Mouse (Mus musculus) ES-E14 (cell line): Measurements from ENCODE around the gene Cd82. TPM values are rescaled to one million over a fixed set of nuclear protein-coding genes. Genes with fewer than 3 reads are reported as not detected.
A peak's percentile ranks its signal among the peaks of the same experiment; 100 is the strongest.

Experiments used
- DNase-seq: peaks from one replicate; pipeline ENCODE4 v3.0.0-alpha.2; 2013; ENCODE audit warnings: low read depth, low spot score
- H3K27ac ChIP-seq: 2 replicates; pipeline ENCODE4 v1.5.1; 2012; ENCODE audit warnings: low read depth, mild to moderate bottlenecking, low read length, moderate library complexity, mixed read lengths; ENCODE audit not compliant: poor library complexity, insufficient read depth, severe bottlenecking
- H3K36me3 ChIP-seq: 2 replicates; pipeline ENCODE4 v1.6.1; 2012; ENCODE audit warnings: mild to moderate bottlenecking, low read length, moderate library complexity, mixed read lengths; ENCODE audit not compliant: control insufficient read depth, poor library complexity, insufficient read depth, severe bottlenecking
- H3K4me1 ChIP-seq, 2 experiments: fragments of 150-350 bp in 1 of 2; sonication (generic) in 1 of 2; 2 replicates each; pipeline ENCODE4 v1.6.1; 2012; ENCODE audit warnings: low read length in 2 of 2, mild to moderate bottlenecking in 1 of 2, mixed read lengths in 1 of 2; ENCODE audit not compliant: control insufficient read depth in 2 of 2, insufficient read depth in 2 of 2, poor library complexity in 1 of 2
- H3K4me3 ChIP-seq, 2 experiments: fragments of 150-350 bp in 1 of 2; sonication (generic) in 1 of 2; 2 replicates each; pipeline ENCODE4 v1.5.1; 2012; ENCODE audit warnings: low read length in 2 of 2, low read depth in 1 of 2, mild to moderate bottlenecking in 1 of 2, mixed read lengths in 1 of 2; ENCODE audit not compliant: insufficient read depth in 1 of 2, poor library complexity in 1 of 2, severe bottlenecking in 1 of 2
- H3K9ac ChIP-seq: 2 replicates; pipeline ENCODE4 v1.6.1; 2012; ENCODE audit warnings: low read depth, mild to moderate bottlenecking, low read length, mixed read lengths; ENCODE audit not compliant: poor library complexity, insufficient read depth, severe bottlenecking
- H3K9me3 ChIP-seq: fragments of 150-350 bp; sonication (generic); 2 replicates; pipeline ENCODE4 v1.6.1; 2012; ENCODE audit warnings: low read depth, mild to moderate bottlenecking, low read length; ENCODE audit not compliant: control insufficient read depth, insufficient read depth
- CHD2 ChIP-seq: IDR thresholded peaks from 2 replicates; pipeline ENCODE4 v1.6.1; 2014; ENCODE audit warnings: mild to moderate bottlenecking, low read depth, low read length, inconsistent platforms
- HCFC1 ChIP-seq: IDR thresholded peaks from 2 replicates; pipeline ENCODE4 v1.6.1; 2012; ENCODE audit warnings: low read length, inconsistent platforms, borderline replicate concordance; ENCODE audit not compliant: insufficient read depth
- MAFK ChIP-seq: IDR thresholded peaks from 2 replicates; pipeline ENCODE4 v1.6.1; 2014; ENCODE audit warnings: mild to moderate bottlenecking, low read depth, low read length, inconsistent platforms; ENCODE audit not compliant: insufficient read depth
- ZC3H11A ChIP-seq: IDR thresholded peaks from 2 replicates; pipeline ENCODE4 v1.6.1; 2012; ENCODE audit warnings: low read depth, mild to moderate bottlenecking, inconsistent platforms, low read length, borderline replicate concordance
- ZNF384 ChIP-seq: IDR thresholded peaks from 2 replicates; pipeline ENCODE4 v1.6.1; 2012; ENCODE audit warnings: low read depth, low read length, inconsistent platforms
- in situ Hi-C, 2 experiments: fragments of 600-800 bp; cut with MboI; formaldehyde crosslinking; loops; one replicate each; pipeline ENCODE4 v1.15.1; 2025; ENCODE audit warnings: low sequenced_read_pairs in 2 of 2, inconsistent platforms in 1 of 2; ENCODE audit not compliant: unreplicated experiment in 2 of 2
- total RNA-seq: library from RNA; depleted of rRNA; stranded (reverse); fragments of 300-350 nt; gene quantifications from 2 replicates; pipeline ENCODE4 v1.2.3, GENCODE M21; 2012

The Cd82 gene
- total RNA-seq, 1 experiment: 3.2 TPM

GRCm38 (mm10) chr2:93414163-93414562 lies 48.8 kb downstream of the Cd82 start:
- in situ Hi-C loops: no loop called here
- no peak for DNase-seq
- Histone ChIP-seq H3K4me1 (peaks cover 0 to 6% of the 10 kb centered on the region in 2 experiments; a peak in 1 of 4 replicates), H3K4me3 (no peak overlapping the region), H3K27ac (no peak overlapping the region), H3K36me3 (no peaks in the 10 kb centered on the region), H3K9me3 (no peaks in the 10 kb centered on the region), H3K9ac (no peak overlapping the region)
- TF ChIP-seq MAFK (no peak), ZNF384 (no peak), CHD2 (no peak), HCFC1 (no peak), ZC3H11A (no peak)

- in situ Hi-C loops: no loop called here
- Histone ChIP-seq H3K27ac (no peak overlapping the region; the same call in 1 of the 2 replicates), H3K4me1 (peaks cover 0 to 2% of the 10 kb centered on the region in 2 experiments; a peak in 1 of 4 replicates), H3K9ac (no peak overlapping the region), H3K36me3 (no peaks in the 10 kb centered on the region), H3K4me3 (no peak overlapping the region), H3K9me3 (no peaks in the 10 kb centered on the region)
- DNase-seq: peak; percentile 43
- TF ChIP-seq ZC3H11A: peak; percentile 45; the same call in 1 of the 2 replicates
- no peak for TF ChIP-seq MAFK
These were observed 49.4 kb downstream of the Cd82 start for GRCm38 (mm10) chr2:93413367-93414014.

- H3K36me3 ChIP-seq: no peaks in the 10 kb centered on the region
- peaks cover 0 to 2% of the 10 kb centered on the region in 2 experiments; a peak in 1 of 4 replicates for H3K4me1 ChIP-seq
- no peaks in the 10 kb centered on the region for H3K9me3 ChIP-seq
- H3K4me3 ChIP-seq: no peak overlapping the region
- TF ChIP-seq ZNF384 (no peak), ZC3H11A (no peak), CHD2 (no peak), HCFC1 (no peak), MAFK (no peak)
- in situ Hi-C loops: no loop called here
- DNase-seq: no peak
- H3K9ac ChIP-seq: no peak overlapping the region
- H3K27ac ChIP-seq: no peak overlapping the region
These were observed 50.8 kb downstream of the Cd82 start for GRCm38 (mm10) chr2:93412101-93412500.

- no peak overlapping the region for H3K27ac ChIP-seq
- no peak overlapping the region for H3K4me3 ChIP-seq
- in situ Hi-C loops: no loop called here
- DNase-seq: no peak
- no peaks in the 10 kb centered on the region for H3K36me3 ChIP-seq
- no peaks in the 10 kb centered on the region for H3K9me3 ChIP-seq
- no peak overlapping the region for H3K9ac ChIP-seq
- no peaks in the 10 kb centered on the region for H3K4me1 ChIP-seq
- TF ChIP-seq HCFC1 (no peak), ZC3H11A (no peak), MAFK (no peak)
These were observed 51.9 kb downstream of the Cd82 start for GRCm38 (mm10) chr2:93410899-93411570.
